Mouse (Mus musculus) forebrain, postnatal 0 days (tissue): ENCODE measurements around the gene Eprs. TPM values are rescaled to one million over a fixed set of nuclear protein-coding genes. Genes with fewer than 3 reads are reported as not detected.

Experiments
- ATAC-seq: fragments of 200-750 bp; cut with Nextera tagmentation; 2 replicates; pipeline ENCODE4 v1.8.0; 2017; ENCODE audit warnings: mild to moderate bottlenecking, moderate library complexity
- DNase-seq: peaks from one replicate; pipeline ENCODE4 v3.0.0-alpha.2; 2015
- H3K27ac ChIP-seq: fragments of 300-500 bp; sonication (generic); 2 replicates; pipeline ENCODE4 v1.5.1; 2014; ENCODE audit warnings: low read depth, mild to moderate bottlenecking, antibody characterized with exemption, low read length, moderate library complexity, mixed read lengths
- H3K27me3 ChIP-seq: fragments of 300-500 bp; sonication (generic); 2 replicates; pipeline ENCODE4 v1.6.1; 2014; ENCODE audit warnings: mild to moderate bottlenecking, low read length, mixed read lengths; ENCODE audit not compliant: insufficient read depth
- H3K36me3 ChIP-seq: fragments of 300-500 bp; sonication (generic); 2 replicates; pipeline ENCODE4 v1.6.1; 2014; ENCODE audit warnings: mild to moderate bottlenecking, moderate library complexity; ENCODE audit not compliant: insufficient read depth
- H3K4me1 ChIP-seq: fragments of 300-500 bp; sonication (generic); 2 replicates; pipeline ENCODE4 v1.6.1; 2014; ENCODE audit warnings: antibody characterized with exemption; ENCODE audit not compliant: insufficient read depth
- H3K4me2 ChIP-seq: fragments of 300-500 bp; sonication (generic); 2 replicates; pipeline ENCODE4 v1.6.1; 2014; ENCODE audit warnings: low read depth, mild to moderate bottlenecking, moderate library complexity
- H3K4me3 ChIP-seq: fragments of 300-500 bp; sonication (generic); 2 replicates; pipeline ENCODE4 v1.5.1; 2014; ENCODE audit warnings: low read depth, low read length, mixed read lengths
- H3K9ac ChIP-seq: fragments of 300-500 bp; sonication (generic); 2 replicates; pipeline ENCODE4 v1.6.1; 2014; ENCODE audit warnings: mild to moderate bottlenecking
- H3K9me3 ChIP-seq: fragments of 300-500 bp; sonication (generic); 2 replicates; pipeline ENCODE4 v1.6.1; 2016; ENCODE audit warnings: low read length
- CTCF ChIP-seq: sonication (generic); IDR thresholded peaks from 2 replicates; pipeline ENCODE4 v1.5.1; 2016; ENCODE audit warnings: antibody characterized with exemption, control low read depth, low read depth
- WGBS: fragments of 180-500 bp; shearing (Covaris S2); extraction: QIAGEN DNeasy Blood & Tissue Kit; methylation state at CpG from one replicate; pipeline ENCODE4 v1.1.7; 2014; 5-methylcytosine and 5-hydroxymethylcytosine counted together
- polyA plus RNA-seq: library from polyadenylated mRNA; unstranded; fragments of >200 nt; fragmentation: Nextera tagmentation; extraction: Ambion mirVana; gene quantifications from 2 replicates; pipeline ENCODE4 v1.2.1, GENCODE M21; 2015
- total RNA-seq: library from RNA; depleted of rRNA; stranded (reverse); fragments of >200 nt; gene quantifications from 2 replicates; pipeline ENCODE4 v1.2.3, GENCODE M21; 2014

The Eprs gene
- total and polyA plus RNA-seq, 2 experiments from 2014 or later: 114 to 121 TPM

GRCm38 (mm10) chr1:185356246-185356645 is 6.6 kb upstream of the Eprs start:
- no peak for TF ChIP-seq CTCF
- no peak overlapping the region for H3K9ac ChIP-seq
- no peaks in the 10 kb centered on the region for H3K4me1 ChIP-seq
- peaks cover 46% of the 10 kb centered on the region for H3K36me3 ChIP-seq
- no peaks in the 10 kb centered on the region for H3K27me3 ChIP-seq
- H3K4me2 ChIP-seq: no peak overlapping the region
- H3K27ac ChIP-seq: no peak overlapping the region
- WGBS: 97% methylated on average over 8 of the region's 8 CpGs
- H3K9me3 ChIP-seq: no peaks in the 10 kb centered on the region
- DNase-seq (no peak), ATAC-seq (no peak)
- no peak overlapping the region for H3K4me3 ChIP-seq

GRCm38 (mm10) chr1:185358211-185358610 is 4.6 kb upstream of the Eprs start:
- no peak overlapping the region for H3K4me2 ChIP-seq

GRCm38 (mm10) chr1:185363526-185364182 is 810 bp downstream of the Eprs start:
- Histone ChIP-seq H3K27ac (peak overlapping the region; percentile 92), H3K4me3 (peak overlapping the region; percentile 97), H3K27me3 (no peaks in the 10 kb centered on the region), H3K9ac (peak overlapping the region; percentile 76), H3K4me2 (peak overlapping the region; percentile 63), H3K36me3 (peaks cover 7% of the 10 kb centered on the region; the same call in 1 of the 2 replicates), H3K9me3 (no peaks in the 10 kb centered on the region), H3K4me1 (peaks cover 5% of the 10 kb centered on the region)
- peak; percentile 73 for DNase-seq
- TF ChIP-seq CTCF: 0 out of 2 replicates have a peak, but pooled peaks have one; percentile 12
- 4% methylated on average over 22 of the region's 22 CpGs for WGBS
- peak; percentile 40 for ATAC-seq

More at GRCm38 (mm10) chr1:185358211-185358610, 4.6 kb upstream of the Eprs start:
- H3K27ac ChIP-seq: no peak overlapping the region
- H3K4me1 ChIP-seq: no peaks in the 10 kb centered on the region; the same call in 1 of the 2 replicates
- H3K4me3 ChIP-seq: no peak overlapping the region
- no peak for DNase-seq
- H3K9ac ChIP-seq: no peak overlapping the region
- no peaks in the 10 kb centered on the region for H3K27me3 ChIP-seq
- H3K9me3 ChIP-seq: no peaks in the 10 kb centered on the region
- no peak for TF ChIP-seq CTCF
- no peak for ATAC-seq
- peaks cover 30% of the 10 kb centered on the region for H3K36me3 ChIP-seq
- 85% methylated on average over 4 of the region's 4 CpGs for WGBS

GRCm38 (mm10) chr1:185364183-185364540 is 1.3 kb downstream of the Eprs start:
- Histone ChIP-seq H3K36me3 (peaks cover 5% of the 10 kb centered on the region; the same call in 1 of the 2 replicates), H3K4me2 (peak overlapping the region; percentile 63), H3K4me3 (peak overlapping the region; percentile 97), H3K4me1 (peaks cover 5% of the 10 kb centered on the region), H3K27ac (no peak overlapping the region), H3K9me3 (no peaks in the 10 kb centered on the region), H3K27me3 (no peaks in the 10 kb centered on the region), H3K9ac (peak overlapping the region; percentile 18; the same call in 1 of the 2 replicates)
- 34% methylated on average over 6 of the region's 6 CpGs for WGBS
- DNase-seq (no peak), ATAC-seq (no peak)
- no peak for TF ChIP-seq CTCF

GRCm38 (mm10) chr1:185367383-185367782 is 4.5 kb downstream of the Eprs start:
- Histone ChIP-seq H3K27ac (no peak overlapping the region), H3K9me3 (no peaks in the 10 kb centered on the region), H3K9ac (no peak overlapping the region), H3K27me3 (no peaks in the 10 kb centered on the region), H3K4me2 (no peak overlapping the region), H3K36me3 (peaks cover 24% of the 10 kb centered on the region), H3K4me3 (no peak overlapping the region), H3K4me1 (peaks cover 5% of the 10 kb centered on the region)
- ATAC-seq (no peak), DNase-seq (no peak)
- TF ChIP-seq CTCF: no peak
- 90% methylated on average over 6 of the region's 6 CpGs for WGBS

- no peaks in the 10 kb centered on the region for H3K9me3 ChIP-seq
- no peak overlapping the region for H3K4me3 ChIP-seq
- WGBS: 94% methylated on average over 6 of the region's 6 CpGs
- H3K4me2 ChIP-seq: no peak overlapping the region
- peaks cover 46% of the 10 kb centered on the region for H3K36me3 ChIP-seq
- no peak overlapping the region for H3K9ac ChIP-seq
- no peak for DNase-seq
- no peaks in the 10 kb centered on the region for H3K4me1 ChIP-seq
- no peak for ATAC-seq
- TF ChIP-seq CTCF: no peak
- H3K27me3 ChIP-seq: no peaks in the 10 kb centered on the region
- H3K27ac ChIP-seq: no peak overlapping the region
These were observed 7.1 kb downstream of the Eprs start for GRCm38 (mm10) chr1:185369979-185370378.

- H3K9me3 ChIP-seq: no peaks in the 10 kb centered on the region
- ATAC-seq (no peak), DNase-seq (no peak)
- H3K27me3 ChIP-seq: no peaks in the 10 kb centered on the region
- no peaks in the 10 kb centered on the region for H3K4me1 ChIP-seq
- H3K27ac ChIP-seq: no peak overlapping the region
- no peak for TF ChIP-seq CTCF
- no peak overlapping the region for H3K4me3 ChIP-seq
- no peak overlapping the region for H3K4me2 ChIP-seq
- H3K9ac ChIP-seq: no peak overlapping the region
- peaks cover 79% of the 10 kb centered on the region for H3K36me3 ChIP-seq
These were observed 13.5 kb downstream of the Eprs start for GRCm38 (mm10) chr1:185376390-185376789.
